Mouse (Mus musculus) gastrocnemius, adult 2 months (tissue): ENCODE data around the gene Spef1. TPM values are rescaled to one million over a fixed set of nuclear protein-coding genes. Genes with fewer than 3 reads are reported as not detected.

ENCODE experiments used
- DNase-seq: peaks from one replicate; pipeline ENCODE4 v3.0.0; 2022
- H3K27ac ChIP-seq: fragments of 200-600 bp; 2 replicates; pipeline ENCODE4 v1.8.1; 2022; ENCODE audit warnings: mild to moderate bottlenecking
- H3K4me3 ChIP-seq: fragments of 200-600 bp; 2 replicates; pipeline ENCODE4 v1.8.1; 2022; ENCODE audit warnings: mild to moderate bottlenecking, moderate library complexity
- CTCF ChIP-seq: fragments of 200-600 bp; IDR thresholded peaks from 2 replicates; pipeline ENCODE4 v1.8.1; 2022; ENCODE audit warnings: antibody characterized with exemption, mild to moderate bottlenecking, moderate library complexity
- intact Hi-C: fragments of 180-260 bp; cut with DNase I; formaldehyde crosslinking; loops from one replicate; pipeline ENCODE4 v1.15.1; 2025
- total RNA-seq, 2 experiments: library from RNA; stranded (reverse); gene quantifications; 2 replicates each; pipeline ENCODE4 v1.2.3; 2021

Spef1 gene
- total RNA-seq, 2 experiments from 2014 or later = 1.3 to 1.6 TPM

DNA sequence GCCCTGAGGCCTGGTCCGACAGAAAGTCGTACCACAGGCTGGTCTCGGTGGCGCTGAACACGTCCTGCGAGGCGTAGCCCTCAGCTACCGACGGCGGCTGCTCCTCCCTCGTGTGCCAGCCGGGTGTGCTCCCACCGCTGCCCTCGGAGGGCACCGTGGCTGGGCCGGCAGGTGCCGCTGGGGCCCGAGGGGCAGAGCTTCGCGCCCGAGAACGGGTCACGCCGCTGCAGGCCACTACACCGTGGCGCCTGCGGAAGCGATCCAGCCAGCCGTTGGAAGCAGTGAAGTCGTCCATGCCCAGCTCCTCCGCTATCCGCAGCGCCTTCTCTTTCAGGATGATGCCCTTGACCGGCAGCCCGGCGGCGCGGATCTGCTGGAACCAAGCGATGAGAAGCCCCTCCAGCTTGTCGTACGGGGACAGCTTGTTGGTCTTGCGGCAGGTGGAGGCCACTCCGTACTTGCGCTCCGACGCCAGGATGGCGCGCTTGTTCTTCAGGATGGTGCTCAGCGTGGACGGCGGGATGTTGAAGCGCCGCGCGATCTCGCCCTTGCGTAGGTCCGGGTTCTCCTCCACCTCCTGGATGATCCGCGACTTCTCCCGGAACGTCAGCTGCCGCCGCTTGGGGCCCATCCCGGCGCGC is 7.7 kb downstream of the Spef1 start:
- Histone ChIP-seq H3K27ac (peak overlapping the region; percentile 85), H3K4me3 (peak overlapping the region; percentile 88)
- DNase-seq = peak; percentile 78
- intact Hi-C loops = loop anchor here (5.0 kb wide), 1 partner anchor 33 kb away; no protein-coding TSS in a partner anchor
- TF ChIP-seq CTCF = no peak

DNA sequence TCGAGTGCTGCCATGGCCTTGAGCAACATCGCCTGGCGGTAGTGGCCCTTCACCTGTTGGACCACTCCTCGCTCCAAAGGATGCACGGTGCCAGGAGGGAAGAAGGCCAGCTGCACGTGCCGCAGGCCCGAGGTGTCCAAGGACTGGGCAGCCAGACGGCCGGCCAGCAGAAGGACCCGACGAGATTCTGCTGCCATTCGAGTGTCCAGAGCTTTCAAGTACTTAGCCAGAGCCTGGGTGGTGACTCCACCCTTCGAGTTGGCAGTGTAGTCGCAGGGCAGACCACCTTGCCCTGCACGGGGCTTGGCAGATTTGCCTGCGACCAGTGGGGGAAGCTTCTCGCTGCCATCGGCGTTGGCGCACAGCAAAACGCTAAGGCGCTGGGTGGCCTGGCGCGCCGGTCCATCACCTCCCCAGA is 8.2 kb downstream of the Spef1 start:
- Histone ChIP-seq H3K4me3 (peak overlapping the region; percentile 88), H3K27ac (peak overlapping the region; percentile 85)
- intact Hi-C loops = loop anchor here (5.0 kb wide), 1 partner anchor 33 kb away; no protein-coding TSS in a partner anchor
- TF ChIP-seq CTCF = no peak
- DNase-seq = peak; percentile 39

DNA sequence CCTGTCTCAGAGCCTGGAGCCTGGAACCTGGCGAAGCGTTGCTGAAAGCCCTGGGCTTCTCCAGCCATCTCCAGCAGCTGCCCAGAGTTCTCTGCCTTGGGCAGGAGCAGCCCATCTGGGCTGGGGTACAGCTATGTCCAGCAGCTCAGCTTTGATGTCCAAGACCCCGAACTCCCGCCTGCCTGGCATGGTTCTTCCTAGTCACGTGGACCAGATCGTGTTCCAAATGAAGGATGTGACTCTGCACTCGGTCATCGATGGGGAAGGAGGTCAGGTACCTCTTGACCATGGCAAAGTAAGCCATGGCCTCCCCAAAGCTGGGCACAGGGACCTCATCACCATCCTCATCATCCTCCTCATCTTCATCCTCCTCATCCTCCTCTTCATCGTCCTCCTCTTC is 9.2 kb downstream of the Spef1 start:
- no peak for TF ChIP-seq CTCF

DNA sequence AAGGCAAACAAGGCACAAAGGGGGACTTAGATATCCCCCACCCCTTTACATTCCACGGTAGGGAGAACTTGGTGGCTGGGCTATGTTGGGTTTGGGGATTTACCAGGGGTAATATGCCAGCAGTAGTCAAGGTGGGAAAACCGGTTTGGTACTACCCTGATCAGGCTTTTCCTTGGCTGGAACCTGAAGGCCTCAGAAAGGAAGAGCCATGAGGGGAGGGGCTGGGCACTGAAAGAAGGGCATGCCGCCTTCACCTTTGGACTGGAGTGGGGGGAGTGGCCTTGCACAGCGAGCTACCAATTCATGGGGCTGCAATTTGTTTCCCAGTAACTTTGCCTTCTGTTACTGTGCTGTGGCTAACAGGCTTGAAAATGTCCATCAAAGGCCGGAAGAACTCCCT is 10.6 kb downstream of the Spef1 start:
- no peak for TF ChIP-seq CTCF
- DNase-seq = no peak
- Histone ChIP-seq H3K4me3 (no peak overlapping the region), H3K27ac (no peak overlapping the region)
- intact Hi-C loops = loop anchor here (5.0 kb wide), 1 partner anchor 36 kb away; no protein-coding TSS in a partner anchor

More for the DNA sequence above, 9.2 kb downstream of the Spef1 start:
- H3K27ac ChIP-seq = peak overlapping the region; percentile 85
- H3K4me3 ChIP-seq = peak overlapping the region; percentile 88
- DNase-seq = no peak
- intact Hi-C loops = loop anchor here (5.0 kb wide), 1 partner anchor 34 kb away; no protein-coding TSS in a partner anchor

DNA sequence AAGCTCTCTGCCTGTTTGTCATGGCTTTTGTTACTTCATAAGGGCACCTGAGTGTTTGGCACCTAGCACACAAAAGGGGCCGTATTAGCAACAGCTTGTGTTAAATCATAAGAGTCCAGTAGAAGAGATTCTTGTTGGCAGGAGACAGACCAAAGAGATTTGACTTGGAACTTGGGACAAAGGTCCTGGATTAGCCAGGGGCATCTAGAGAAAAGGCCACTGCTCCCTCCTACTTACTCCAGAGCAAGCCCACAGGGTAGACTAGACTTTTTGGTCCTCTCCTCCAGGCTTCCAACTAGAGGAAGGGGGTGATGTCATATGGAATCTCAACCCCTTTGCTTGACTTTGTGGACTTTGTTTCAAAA is 11.2 kb downstream of the Spef1 start:
- no peak for DNase-seq
- Histone ChIP-seq H3K4me3 (no peak overlapping the region), H3K27ac (no peak overlapping the region)
- TF ChIP-seq CTCF = no peak
- intact Hi-C loops = loop anchor here (5.0 kb wide), 1 partner anchor 36 kb away; no protein-coding TSS in a partner anchor

DNA sequence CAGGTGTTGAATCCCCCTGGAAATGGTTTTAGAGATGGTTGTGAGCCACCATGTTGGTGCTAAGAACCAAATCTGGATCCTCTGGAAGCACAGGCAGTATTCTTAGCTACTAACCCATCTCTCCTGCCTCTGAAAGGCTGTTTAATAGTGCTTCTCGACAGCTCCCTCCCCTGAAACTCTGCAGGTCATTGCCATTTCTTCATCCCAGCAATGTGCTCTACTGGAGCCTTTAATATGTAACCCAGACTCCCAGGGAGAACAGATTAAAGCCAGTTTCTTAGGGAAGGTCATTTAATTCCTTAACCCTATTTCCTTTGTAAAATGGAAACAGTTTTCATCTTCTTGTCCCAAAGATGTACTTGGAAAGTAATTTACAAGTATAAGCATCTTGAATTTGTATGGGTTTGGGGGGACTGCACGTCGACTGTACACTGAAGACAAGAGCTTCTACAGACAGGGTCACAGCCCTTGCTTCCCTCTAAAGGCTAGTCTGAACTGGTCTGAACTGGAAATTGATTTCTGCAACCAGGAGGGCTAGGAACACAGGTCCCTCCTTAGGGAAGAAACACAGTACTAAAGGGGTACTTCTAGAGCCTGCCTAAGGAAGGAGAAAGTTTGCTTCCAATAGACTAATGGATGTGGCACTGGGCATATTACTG is 11.7 kb downstream of the Spef1 start:
- DNase-seq = no peak
- peak overlapping the region; percentile 35; the same call in 1 of the 2 replicates for H3K27ac ChIP-seq
- intact Hi-C loops = loop anchor here (5.0 kb wide), 1 partner anchor 37 kb away; no protein-coding TSS in a partner anchor
- H3K4me3 ChIP-seq = no peak overlapping the region
- no peak for TF ChIP-seq CTCF

DNA sequence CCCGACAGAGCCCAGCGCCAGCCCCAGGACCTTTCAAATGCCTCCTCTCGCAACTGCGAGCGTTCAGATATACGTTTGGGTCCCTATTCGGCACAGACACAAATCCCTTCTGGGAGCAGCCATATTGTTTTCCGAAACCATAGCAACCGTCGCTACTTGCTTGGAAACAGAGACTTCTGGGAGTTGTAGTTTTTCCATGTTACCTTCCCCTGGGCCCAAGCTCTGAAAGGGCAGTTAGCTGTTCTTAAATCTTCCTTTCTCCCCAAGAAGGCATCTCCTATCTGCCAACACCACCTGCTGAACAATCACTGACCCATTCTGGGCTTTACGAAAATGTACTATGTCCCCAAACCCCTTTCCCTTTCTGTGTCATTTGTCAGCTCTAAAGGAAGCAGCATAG is 12.4 kb downstream of the Spef1 start:
- DNase-seq = peak; percentile 59
- intact Hi-C loops = loop anchor here (5.0 kb wide), 1 partner anchor 38 kb away; no protein-coding TSS in a partner anchor
- peak overlapping the region; percentile 75 for H3K4me3 ChIP-seq
- no peak for TF ChIP-seq CTCF
- H3K27ac ChIP-seq = peak overlapping the region; percentile 35; the same call in 1 of the 2 replicates

DNA sequence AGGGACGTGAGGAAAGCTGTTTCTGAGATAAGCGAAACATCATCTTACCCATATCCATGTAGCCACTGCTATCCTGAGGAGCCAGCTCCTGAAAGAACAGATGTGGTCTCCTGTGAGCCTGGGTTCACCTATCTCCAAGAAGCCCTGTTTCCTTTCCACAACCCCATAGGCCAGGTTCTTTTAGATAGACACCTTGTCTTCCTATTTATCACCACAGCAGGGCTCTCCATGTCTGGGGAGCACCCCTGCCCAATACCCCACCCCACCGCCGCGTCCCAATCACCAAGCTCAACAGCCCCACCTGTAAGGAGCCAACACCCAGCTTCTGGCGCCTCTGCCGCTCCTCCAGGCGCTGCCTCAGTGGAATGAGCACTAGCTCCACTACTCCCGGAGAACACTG is 14.8 kb downstream of the Spef1 start:
- no peak overlapping the region for H3K27ac ChIP-seq
- DNase-seq = no peak
- no peak for TF ChIP-seq CTCF
- H3K4me3 ChIP-seq = no peak overlapping the region
- intact Hi-C loops = no loop called here

DNA sequence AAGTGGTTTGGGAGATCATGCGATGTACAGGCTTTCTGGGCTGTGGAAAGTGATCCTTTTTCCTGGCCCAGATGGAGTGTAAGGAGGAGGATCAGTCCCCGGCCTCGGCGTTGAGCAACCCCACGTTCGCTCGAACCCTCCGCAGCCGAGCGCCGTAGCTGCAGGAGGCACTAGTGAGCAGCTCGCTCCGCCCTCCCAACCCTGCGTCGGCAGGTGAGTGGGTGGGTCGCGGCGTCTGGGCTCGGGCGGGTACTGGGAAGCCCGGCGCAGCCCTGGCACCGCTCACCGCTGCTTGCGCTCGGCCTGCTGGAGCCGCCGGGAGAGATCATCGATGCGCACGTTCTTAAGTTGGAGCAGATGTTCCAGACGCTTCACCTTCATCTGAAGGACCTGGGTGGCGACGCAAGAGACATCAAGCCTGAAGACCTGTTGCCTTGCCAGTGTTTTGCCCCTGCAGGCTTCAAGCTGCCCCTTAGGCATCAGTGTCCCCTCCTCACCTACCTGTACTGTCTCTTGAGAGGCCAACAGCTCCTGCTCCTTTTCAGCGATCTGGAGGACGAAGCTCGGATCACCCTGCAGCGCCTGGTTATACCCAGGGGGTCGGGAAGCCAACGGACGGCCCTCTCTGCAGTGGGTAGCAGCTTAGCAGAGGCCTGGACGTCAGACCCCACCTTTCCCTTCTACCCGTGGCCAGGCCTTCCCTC is 15.5 kb downstream of the Spef1 start:
- TF ChIP-seq CTCF = peak; percentile 44
- peak overlapping the region; percentile 46 for H3K27ac ChIP-seq
- DNase-seq = peak; percentile 83
- peak overlapping the region; percentile 69 for H3K4me3 ChIP-seq
- intact Hi-C loops = no loop called here

DNA sequence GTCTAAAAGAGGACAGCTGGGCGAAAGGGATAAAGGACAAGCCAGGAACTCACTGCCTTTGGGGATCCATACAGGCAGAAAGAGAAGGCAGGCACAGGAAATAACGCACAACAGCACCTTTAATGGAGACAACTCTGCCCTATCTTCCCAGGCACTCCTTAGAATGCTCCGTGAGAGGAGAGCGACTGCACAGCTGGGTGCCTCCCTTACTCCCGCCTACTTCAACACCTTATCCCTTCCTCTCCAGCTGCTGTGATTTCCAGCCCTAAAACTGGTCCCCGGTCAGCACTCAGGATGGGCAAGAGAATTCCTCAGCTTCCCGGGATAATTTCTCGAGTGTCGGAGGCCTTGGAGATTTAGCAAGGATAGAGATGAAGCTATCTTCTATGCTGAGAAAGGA is 16.1 kb downstream of the Spef1 start:
- intact Hi-C loops = no loop called here
- Histone ChIP-seq H3K4me3 (peak overlapping the region; percentile 69), H3K27ac (peak overlapping the region; percentile 46)
- DNase-seq = no peak
- no peak for TF ChIP-seq CTCF

DNA sequence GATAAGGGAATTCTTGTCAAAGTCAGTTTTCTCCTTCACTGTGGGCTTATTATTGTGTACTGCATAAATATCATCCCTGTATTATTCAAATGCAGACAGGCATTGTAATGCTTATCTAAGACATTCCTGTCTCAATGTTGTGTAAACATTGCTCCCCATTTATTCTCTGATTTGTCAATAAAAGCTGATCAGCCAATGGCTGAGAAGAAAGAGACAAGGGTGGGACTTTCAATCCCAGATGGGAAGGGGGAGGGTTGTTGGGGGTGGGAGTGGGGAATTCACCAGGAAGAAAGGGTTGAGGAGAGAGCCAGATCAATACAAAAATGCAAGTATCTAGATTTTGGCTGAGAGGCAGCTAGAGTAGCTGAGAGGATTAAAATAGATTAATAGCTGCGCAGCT is 18.2 kb downstream of the Spef1 start:
- DNase-seq = no peak
- TF ChIP-seq CTCF = no peak
- H3K4me3 ChIP-seq = no peak overlapping the region
- intact Hi-C loops = no loop called here
- H3K27ac ChIP-seq = no peak overlapping the region

DNA sequence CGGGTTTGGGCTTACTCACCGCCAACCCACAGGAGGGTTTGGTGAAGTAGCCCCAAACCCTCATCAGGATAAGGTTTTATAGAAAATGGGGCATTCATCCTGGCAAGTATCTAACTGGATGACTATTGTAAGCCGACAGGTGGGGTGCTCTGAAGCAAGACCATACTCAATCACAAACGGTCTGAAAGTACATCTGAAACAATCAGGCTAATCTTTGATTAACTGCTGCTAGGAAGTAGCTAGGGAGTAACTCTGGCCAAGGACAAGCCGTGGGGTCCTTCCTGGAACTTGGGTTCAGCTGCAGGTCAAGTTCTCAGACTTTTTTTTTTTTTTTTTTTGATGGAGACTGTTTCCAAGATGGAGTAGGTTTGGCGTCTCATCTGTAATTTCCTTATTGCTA is 19.1 kb downstream of the Spef1 start:
- DNase-seq = no peak
- Histone ChIP-seq H3K4me3 (no peak overlapping the region), H3K27ac (no peak overlapping the region)
- intact Hi-C loops = no loop called here
- TF ChIP-seq CTCF = no peak

DNA sequence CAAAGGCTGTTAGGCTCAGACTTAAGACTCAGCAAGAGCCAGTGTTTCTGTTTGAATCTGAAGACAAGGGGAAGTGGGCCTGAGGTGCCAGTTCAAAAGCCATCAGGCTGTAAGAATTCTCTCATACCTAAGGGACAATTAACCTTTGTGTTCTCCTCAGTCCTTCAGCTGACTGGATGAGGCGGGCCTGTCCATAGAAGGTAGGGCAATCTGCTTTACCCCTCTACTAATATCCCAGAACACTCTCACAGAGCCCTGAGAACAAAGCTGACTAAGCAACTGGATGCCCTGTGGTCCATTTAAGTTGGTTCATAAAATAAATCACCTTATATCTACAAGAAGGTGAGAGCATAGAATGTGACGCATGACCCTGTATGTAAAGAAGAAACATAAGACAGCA is 20.9 kb downstream of the Spef1 start:
- DNase-seq = no peak
- no peak overlapping the region for H3K27ac ChIP-seq
- no peak overlapping the region for H3K4me3 ChIP-seq
- no peak for TF ChIP-seq CTCF
- intact Hi-C loops = no loop called here
